Mouse (Mus musculus) embryo, embryonic 9.5 days (tissue): Measurements from ENCODE around the gene Vamp9.

Experiments
- DNase-seq: peaks from one replicate; pipeline ENCODE4 v3.0.0-alpha.2; 2017; ENCODE audit errors: extremely low spot score

Gene Vamp9

DNA sequence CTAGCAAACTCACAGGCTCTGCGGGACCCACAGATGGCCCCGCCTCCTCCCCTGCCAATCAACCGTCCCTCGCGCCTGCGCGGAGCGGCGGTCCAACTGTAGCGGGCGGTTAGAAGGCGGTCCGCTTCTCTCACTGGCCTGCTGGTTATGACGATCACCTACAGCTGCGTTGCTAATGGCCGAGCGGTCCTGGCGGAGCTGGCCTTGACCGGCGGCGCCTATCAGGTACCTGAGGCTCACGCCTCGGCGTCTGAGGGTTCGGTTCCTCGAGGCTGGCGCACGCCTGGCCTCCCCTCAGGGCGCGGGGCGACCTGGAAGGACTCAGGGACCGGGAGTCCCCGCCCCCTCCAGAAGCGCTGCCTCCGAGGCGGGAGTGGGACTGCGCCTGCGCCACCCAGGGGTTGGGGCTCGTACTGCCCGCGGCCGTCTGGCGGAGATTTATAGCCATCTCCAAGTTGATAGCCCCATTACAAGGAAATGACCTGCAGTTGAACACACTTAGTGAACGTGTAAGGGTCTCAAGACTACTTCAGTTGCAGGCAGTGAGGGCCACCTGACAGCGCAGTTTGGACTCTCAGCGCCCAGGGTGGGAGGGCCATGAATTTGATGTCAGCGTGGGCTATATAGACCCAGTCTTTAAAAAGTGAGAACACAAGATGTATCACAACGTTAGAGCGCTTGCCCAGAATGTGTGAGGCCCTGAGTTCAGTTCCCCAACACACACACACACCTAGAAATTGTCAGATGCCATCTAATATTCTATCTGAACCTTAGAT is at the start of gene Vamp9:
Gene Vamp9 (plus strand): TSS at position 74 of the 776 bp plus-strand sequence.
- DNase-seq: peak; percentile 96

GRCm38 (mm10) chr5:99857106-99857637 is 48.9 kb upstream of the Vamp9 start:
- no peak for DNase-seq

DNA sequence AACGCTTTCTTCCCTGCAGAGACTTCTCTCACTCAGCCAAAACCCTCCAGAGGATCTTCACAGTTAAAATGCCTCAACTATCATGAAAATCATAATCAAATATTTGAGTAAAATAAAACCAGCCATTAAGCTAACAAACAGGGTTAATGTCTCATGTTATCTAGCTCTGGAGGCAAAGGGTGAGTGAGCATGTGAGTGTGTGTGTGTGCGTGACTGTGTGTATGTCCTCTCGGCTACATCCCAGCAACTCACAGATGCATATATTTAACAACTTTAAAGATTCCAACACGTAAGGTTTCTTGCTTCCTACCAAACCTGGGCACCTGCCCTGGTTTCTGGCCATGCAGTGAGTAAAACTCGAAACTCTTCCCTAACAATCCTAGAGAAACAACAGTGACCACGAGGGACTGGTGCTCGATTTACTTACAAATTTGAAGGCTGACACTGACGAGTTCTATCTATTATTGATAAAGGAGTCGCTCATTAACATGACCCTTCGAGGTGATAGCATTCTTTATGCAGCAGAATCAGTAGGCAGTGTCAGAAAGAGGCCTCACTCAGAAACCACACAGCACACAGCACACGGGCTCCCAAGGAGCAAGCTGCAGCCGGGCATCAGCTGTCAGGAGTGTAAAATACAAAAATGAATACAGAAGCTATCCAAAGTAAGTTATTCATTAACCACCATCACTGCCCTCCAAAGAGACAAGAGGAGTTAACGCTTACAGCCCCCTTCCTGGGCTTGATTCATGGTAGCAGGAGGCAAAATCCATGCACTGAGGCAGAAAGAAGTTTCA is 46.2 kb upstream of the Vamp9 start:
- no peak for DNase-seq

- no peak for DNase-seq
These were observed 44.2 kb upstream of the Vamp9 start for GRCm38 (mm10) chr5:99861816-99862215.

GRCm38 (mm10) chr5:99863656-99864380 is 42.2 kb upstream of the Vamp9 start:
- no peak for DNase-seq

DNA sequence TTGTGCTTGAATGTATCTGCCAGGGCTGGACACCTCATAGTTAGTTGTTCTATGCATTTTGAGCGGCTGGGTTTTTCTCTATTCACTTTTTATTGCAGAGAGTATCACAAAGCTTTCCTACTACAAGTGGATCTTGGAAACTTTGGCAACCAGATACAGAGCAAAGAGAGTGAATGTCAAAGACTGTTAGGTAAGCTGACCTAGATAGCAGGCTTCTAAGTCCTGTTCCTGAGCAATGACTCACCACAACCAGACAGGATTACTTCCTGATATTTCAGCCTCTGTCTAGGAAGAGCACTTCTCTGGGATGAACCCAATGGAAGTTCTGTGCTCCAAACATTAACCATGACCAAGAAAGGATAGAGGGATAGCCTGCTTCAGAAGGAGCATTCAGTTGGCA is 40.3 kb upstream of the Vamp9 start:
- no peak for DNase-seq

DNA sequence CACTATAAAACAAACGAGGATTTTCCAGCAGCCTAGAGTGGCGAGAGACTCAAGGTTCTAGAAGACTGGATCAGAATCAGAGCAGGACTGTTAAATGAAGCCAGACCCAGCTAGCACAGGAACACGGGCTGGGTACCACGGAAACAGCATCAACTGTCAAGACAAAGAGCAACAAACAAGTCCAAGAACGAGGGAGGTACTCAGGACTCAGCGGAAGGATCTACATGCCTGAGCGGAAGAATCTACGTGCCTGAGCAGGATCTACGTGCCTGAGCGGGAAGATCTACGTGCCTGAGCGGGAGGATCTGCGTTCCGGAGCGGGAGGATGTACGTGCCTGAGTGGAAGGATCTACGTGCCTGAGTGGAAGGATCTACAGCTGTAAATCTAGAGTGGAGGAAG is 37.8 kb upstream of the Vamp9 start:
- no peak for DNase-seq

DNA sequence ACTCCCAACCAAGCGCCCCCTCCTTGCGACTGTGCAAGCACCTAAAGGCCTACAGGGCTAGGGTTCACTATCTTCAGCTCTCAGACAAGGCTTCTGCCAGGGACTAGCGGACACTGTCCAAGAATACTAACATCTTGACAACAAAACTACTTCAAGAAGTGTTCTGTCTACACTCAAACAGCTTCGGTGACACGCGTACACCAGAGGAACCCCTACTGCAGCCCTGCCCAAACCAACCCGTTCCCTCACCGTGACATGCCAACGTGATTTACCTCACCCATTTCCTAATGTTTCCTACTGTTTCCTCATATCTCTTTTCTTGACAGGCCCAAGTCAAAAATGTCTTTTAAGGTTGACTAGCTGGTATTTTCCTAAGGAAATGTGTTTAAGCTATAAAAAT is 37.1 kb upstream of the Vamp9 start:
- DNase-seq: no peak

- DNase-seq: no peak
These were observed 28.5 kb upstream of the Vamp9 start for GRCm38 (mm10) chr5:99877565-99877964.

DNA sequence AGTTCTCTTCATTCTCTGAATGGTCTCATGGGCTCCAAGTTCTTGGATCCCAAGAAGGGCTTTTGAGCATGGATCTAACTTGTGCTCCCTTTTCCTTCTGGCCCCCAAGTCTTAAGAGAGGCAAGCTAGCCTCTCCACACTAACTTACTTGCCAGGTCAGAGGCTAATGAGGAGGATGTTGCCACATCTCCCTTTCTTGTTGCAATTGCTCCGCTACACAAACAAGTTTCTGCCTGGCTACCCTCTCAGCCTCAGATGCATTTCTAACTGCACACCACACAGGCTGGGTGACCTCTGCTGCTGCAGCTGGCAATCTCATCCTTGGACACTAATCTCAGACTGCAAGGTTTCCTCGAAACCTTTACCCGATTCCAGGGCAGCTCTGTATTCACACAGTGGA is 23.6 kb upstream of the Vamp9 start:
- DNase-seq: no peak

DNA sequence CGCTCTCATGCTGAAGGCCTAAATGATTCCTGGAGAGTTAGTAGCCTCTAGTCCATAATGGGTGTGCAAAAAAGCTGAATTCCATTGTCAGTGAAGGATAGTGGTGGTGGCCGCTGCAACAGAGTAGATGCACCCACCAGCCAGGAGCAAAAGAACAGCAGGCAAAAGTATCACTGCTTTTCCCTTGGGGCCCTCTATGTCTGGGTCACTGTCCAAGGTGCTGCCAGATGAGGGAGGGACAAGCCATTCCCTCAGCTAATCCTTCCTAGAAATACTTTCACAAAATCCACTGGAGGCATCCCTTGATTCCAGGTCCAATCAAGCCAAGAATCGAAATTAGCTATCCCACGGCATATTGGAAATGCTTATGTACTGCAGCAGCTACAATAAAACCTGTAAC is 22.0 kb upstream of the Vamp9 start:
- DNase-seq: peak; percentile 24

DNA sequence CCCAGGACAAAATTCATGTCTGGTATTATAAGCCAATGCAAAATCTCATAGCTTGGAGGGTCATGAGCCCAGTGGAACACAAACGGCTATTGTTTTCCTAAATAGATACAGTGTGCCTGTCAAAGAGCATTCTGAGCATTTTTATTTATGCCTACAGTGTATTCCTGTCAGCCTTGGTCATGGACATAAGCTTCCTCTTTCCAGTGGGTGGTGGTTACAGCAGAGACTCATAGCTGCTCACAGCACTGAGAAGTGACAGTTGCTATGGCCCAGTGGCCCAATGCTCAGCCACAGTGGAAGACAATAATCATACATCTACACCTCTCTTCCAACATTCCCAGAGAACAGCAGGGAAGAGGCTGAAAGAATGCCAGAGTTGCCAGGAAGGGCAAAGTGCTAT is 18.9 kb upstream of the Vamp9 start:
- DNase-seq: no peak

GRCm38 (mm10) chr5:99891516-99892441 is 14.3 kb upstream of the Vamp9 start:
- peak; percentile 54 for DNase-seq

GRCm38 (mm10) chr5:99900041-99900440 is 6.0 kb upstream of the Vamp9 start:
- DNase-seq: peak; percentile 41

- DNase-seq: no peak
These were observed 323 bp upstream of the Vamp9 start for GRCm38 (mm10) chr5:99905731-99906130.

- no peak for DNase-seq
These were observed 9.4 kb downstream of the Vamp9 start for GRCm38 (mm10) chr5:99915494-99915893.

DNA sequence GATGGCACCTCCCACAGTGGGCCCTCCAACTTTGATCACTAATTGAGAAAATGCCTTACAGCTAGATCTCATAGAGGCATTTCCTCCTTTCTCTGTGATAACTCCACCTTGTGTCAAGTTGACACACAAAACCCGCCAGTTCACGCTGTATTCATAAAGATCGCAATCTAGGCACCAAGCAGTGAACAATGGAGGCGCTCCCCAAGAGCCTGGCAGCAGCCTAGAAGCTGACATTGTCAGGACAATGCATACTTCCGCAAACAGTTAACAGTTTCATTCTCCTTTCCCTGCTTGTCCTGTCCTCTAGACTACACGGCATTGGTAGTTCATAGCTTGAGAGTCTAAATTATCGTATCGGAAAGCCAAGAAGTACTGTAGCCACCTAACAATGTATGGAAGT is 16.0 kb downstream of the Vamp9 start:
- no peak for DNase-seq

- peak; percentile 36 for DNase-seq
These were observed 21.9 kb downstream of the Vamp9 start for GRCm38 (mm10) chr5:99927951-99928350.

DNA sequence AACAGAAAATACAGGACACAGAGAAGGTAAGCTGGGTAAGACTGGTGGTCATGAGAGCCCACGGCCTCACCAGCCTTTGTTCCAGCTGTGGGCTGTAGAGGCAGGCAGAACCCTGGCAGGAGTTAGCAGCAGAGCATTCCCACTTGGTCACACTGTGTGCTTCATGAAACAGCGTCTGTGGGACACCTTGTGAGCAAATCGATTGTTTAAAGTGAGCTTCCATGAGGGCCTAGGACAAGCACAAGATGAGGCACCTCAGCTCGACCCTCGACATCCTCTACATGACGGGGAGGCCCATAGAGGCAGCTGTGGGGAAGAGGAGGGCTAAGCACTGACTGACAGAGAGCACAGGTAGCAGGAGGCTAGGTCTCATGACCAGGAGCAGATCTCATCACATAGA is 25.9 kb downstream of the Vamp9 start:
- no peak for DNase-seq

GRCm38 (mm10) chr5:99939440-99939839 is 33.4 kb downstream of the Vamp9 start:
- no peak for DNase-seq

DNA sequence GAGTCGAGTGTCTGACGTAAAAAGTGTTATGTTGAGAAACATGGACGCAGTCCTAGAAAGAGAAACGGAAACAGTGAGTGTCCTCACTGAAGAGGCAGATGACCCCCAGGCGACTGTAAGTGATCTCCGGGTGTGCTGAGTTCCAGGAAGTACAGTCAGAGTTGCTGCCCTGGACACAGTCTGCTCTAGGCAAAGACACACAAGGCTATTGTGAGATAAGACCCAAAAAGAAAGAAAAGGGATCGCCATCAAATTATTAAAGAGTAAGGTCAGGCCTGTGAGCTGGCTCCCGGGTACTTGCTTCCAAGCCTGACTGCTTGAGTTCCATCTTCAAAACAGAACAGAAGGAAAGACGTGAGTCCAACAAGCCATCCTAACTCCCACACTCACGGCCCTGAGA is 35.2 kb downstream of the Vamp9 start:
- no peak for DNase-seq
